Mouse (Mus musculus) lung, postnatal 0 days (tissue): Measurements from ENCODE around the gene Gm17720.

Experiments
- CTCF ChIP-seq: IDR thresholded peaks from 2 replicates; pipeline ENCODE4 v1.5.1; 2016; ENCODE audit warnings: antibody characterized with exemption, mild to moderate bottlenecking
- EP300 ChIP-seq: IDR thresholded peaks from 2 replicates; pipeline ENCODE4 v1.6.1; 2016; ENCODE audit warnings: antibody characterized with exemption, mild to moderate bottlenecking, control low read depth

GRCm38 (mm10) chr8:110065676-110066075, 36.9 kb downstream of the Gm17720 start:
- TF ChIP-seq CTCF (no peak), EP300 (no peak)
